Mouse (Mus musculus) gastrocnemius, adult 2 months (tissue): ENCODE data around the gene Olfr1357. TPM values are rescaled to one million over a fixed set of nuclear protein-coding genes. Genes with fewer than 3 reads are reported as not detected.

Experiments used
- DNase-seq: peaks from one replicate; pipeline ENCODE4 v3.0.0; 2022
- H3K27ac ChIP-seq: fragments of 200-600 bp; 2 replicates; pipeline ENCODE4 v1.8.1; 2022; ENCODE audit warnings: mild to moderate bottlenecking
- H3K4me3 ChIP-seq: fragments of 200-600 bp; 2 replicates; pipeline ENCODE4 v1.8.1; 2022; ENCODE audit warnings: mild to moderate bottlenecking, moderate library complexity
- CTCF ChIP-seq: fragments of 200-600 bp; IDR thresholded peaks from 2 replicates; pipeline ENCODE4 v1.8.1; 2022; ENCODE audit warnings: antibody characterized with exemption, mild to moderate bottlenecking, moderate library complexity
- intact Hi-C: fragments of 180-260 bp; cut with DNase I; formaldehyde crosslinking; loops from one replicate; pipeline ENCODE4 v1.15.1; 2025
- total RNA-seq, 2 experiments: library from RNA; stranded (reverse); gene quantifications; 2 replicates each; pipeline ENCODE4 v1.2.3; 2021

The Olfr1357 gene
- total RNA-seq, 2 experiments from 2014 or later, result not detected

GRCm38 (mm10) chr10:78575690-78576089, 42.2 kb downstream of the Olfr1357 start:
- intact Hi-C loops, result loop anchor here (10.0 kb wide), 1 partner anchor 111 kb away; the partner anchor contains the start of gene Pdxk
- DNase-seq, result no peak
- Histone ChIP-seq H3K4me3 (peak overlapping the region; percentile 93), H3K27ac (peak overlapping the region; percentile 98; the same call in 1 of the 2 replicates)
- no peak for TF ChIP-seq CTCF

GRCm38 (mm10) chr10:78575105-78575632, 42.7 kb downstream of the Olfr1357 start:
- Histone ChIP-seq H3K4me3 (peak overlapping the region; percentile 93), H3K27ac (peak overlapping the region; percentile 98)
- no peak for DNase-seq
- TF ChIP-seq CTCF, result no peak
- intact Hi-C loops, result loop anchor here (10.0 kb wide), 1 partner anchor 110 kb away; the partner anchor contains the start of gene Pdxk

GRCm38 (mm10) chr10:78574250-78575104, 43.4 kb downstream of the Olfr1357 start, which contains the start of gene Ilvbl:
TSS of gene Ilvbl (plus strand) at chr10:78574346.
- no peak for TF ChIP-seq CTCF
- Histone ChIP-seq H3K27ac (peak within 1 kb of the TSS; percentile 98), H3K4me3 (peak within 1 kb of the TSS; percentile 93)
- DNase-seq, result peak; percentile 95
- intact Hi-C loops, result loop anchor here (5.0 to 10.0 kb wide), 2 partner anchors 110 to 523 kb away; partner anchors contain the start of genes 2610008E11Rik and Pdxk

GRCm38 (mm10) chr10:78573226-78573625, 44.6 kb downstream of the Olfr1357 start:
- DNase-seq, result no peak
- intact Hi-C loops, result loop anchor here (5.0 to 10.0 kb wide), 2 partner anchors 108 to 524 kb away; partner anchors contain the start of genes 2610008E11Rik and Pdxk
- no peak overlapping the region for H3K4me3 ChIP-seq
- peak overlapping the region; percentile 98; the same call in 1 of the 2 replicates for H3K27ac ChIP-seq
- no peak for TF ChIP-seq CTCF

GRCm38 (mm10) chr10:78570897-78571296, 47.0 kb downstream of the Olfr1357 start:
- Histone ChIP-seq H3K4me3 (no peak overlapping the region), H3K27ac (peak overlapping the region; percentile 46; the same call in 1 of the 2 replicates)
- no peak for TF ChIP-seq CTCF
- no peak for DNase-seq
- intact Hi-C loops, result loop anchor here (5.0 to 10.0 kb wide), 2 partner anchors 106 to 526 kb away; partner anchors contain the start of genes 2610008E11Rik and Pdxk

GRCm38 (mm10) chr10:78570416-78570815, 47.5 kb downstream of the Olfr1357 start:
- peak overlapping the region; percentile 46; the same call in 1 of the 2 replicates for H3K27ac ChIP-seq
- H3K4me3 ChIP-seq, result no peak overlapping the region
- peak; percentile 33 for DNase-seq
- TF ChIP-seq CTCF, result no peak
- intact Hi-C loops, result loop anchor here (5.0 to 10.0 kb wide), 2 partner anchors 106 to 527 kb away; partner anchors contain the start of genes 2610008E11Rik and Pdxk

- no peak overlapping the region for H3K27ac ChIP-seq
- no peak for TF ChIP-seq CTCF
- intact Hi-C loops, result loop anchor here (5.0 to 10.0 kb wide), 2 partner anchors 105 to 528 kb away; partner anchors contain the start of genes 2610008E11Rik and Pdxk
- DNase-seq, result no peak
- no peak overlapping the region for H3K4me3 ChIP-seq
Measured at GRCm38 (mm10) chr10:78569686-78570085, 48.2 kb downstream of the Olfr1357 start.

- Histone ChIP-seq H3K27ac (no peak overlapping the region), H3K4me3 (no peak overlapping the region)
Measured at GRCm38 (mm10) chr10:78569191-78569590, 48.7 kb downstream of the Olfr1357 start.

GRCm38 (mm10) chr10:78565070-78565469, 52.8 kb downstream of the Olfr1357 start:
- H3K4me3 ChIP-seq, result no peak overlapping the region
- DNase-seq, result no peak
- no peak overlapping the region for H3K27ac ChIP-seq
- no peak for TF ChIP-seq CTCF
- intact Hi-C loops, result no loop called here

More at GRCm38 (mm10) chr10:78569191-78569590, 48.7 kb downstream of the Olfr1357 start:
- no peak for TF ChIP-seq CTCF
- intact Hi-C loops, result no loop called here
- DNase-seq, result no peak

Other genes with a start within 250 kb of the Olfr1357 start
- 10 to 100 TPM; 63.5 to 66.4 TPM for gene Rrp1, start 205.0 kb downstream of the Olfr1357 start, total RNA-seq
- 10 to 100 TPM; 11.9 to 15.3 TPM for gene Cstb, start 192.4 kb downstream of the Olfr1357 start, total RNA-seq
- 10 to 100 TPM in 1 of 2 experiments, 1 to 10 TPM in 1; 5.1 to 10.4 TPM for gene Pdxk, start 153.1 kb downstream of the Olfr1357 start, total RNA-seq
- gene Olfr1358, start 100.6 kb downstream of the Olfr1357 start, total RNA-seq, result not detected
- 10 to 100 TPM in 1 of 2 experiments, 1 to 10 TPM in 1; 9.0 to 17.9 TPM for gene Ilvbl, start 43.7 kb downstream of the Olfr1357 start, total RNA-seq
- 1 to 10 TPM; 3.0 to 5.1 TPM for gene Syde1, start 26.1 kb downstream of the Olfr1357 start, total RNA-seq
- gene Casp14, start 100.2 kb upstream of the Olfr1357 start, total RNA-seq, result not detected
- gene Ccdc105, start 135.0 kb upstream of the Olfr1357 start, total RNA-seq, result not detected
- gene Slc1a6, start 162.4 kb upstream of the Olfr1357 start, total RNA-seq, result not detected
- not detected for gene Olfr1356, start 234.1 kb upstream of the Olfr1357 start, total RNA-seq